Mouse (Mus musculus) limb, embryonic 10.5 days (tissue): ENCODE data around the gene Zfp593. TPM values are rescaled to one million over a fixed set of nuclear protein-coding genes. Genes with fewer than 3 reads are reported as not detected.

Experiments
- polyA plus RNA-seq: library from polyadenylated mRNA; unstranded; fragments of >200 nt; fragmentation: Nextera tagmentation; extraction: Ambion mirVana; gene quantifications from 2 replicates; pipeline ENCODE4 v1.2.1, GENCODE M21; 2016

Zfp593 gene
- polyA plus RNA-seq, 1 experiment from 2014 or later, result 19.0 TPM

Other genes starting within 250 kb of the Zfp593 start
- gene Dhdds, start 244.7 kb downstream of the Zfp593 start, polyA plus RNA-seq, result 41.8 and 41.9 TPM in 2 replicates
- 16.7 and 46.5 TPM in 2 replicates for gene Lin28a, start 226.8 kb downstream of the Zfp593 start, polyA plus RNA-seq
- gene Zfp683, start 191.8 kb downstream of the Zfp593 start, polyA plus RNA-seq, result not detected in 2 replicates
- 3.5 and 4.4 TPM in 2 replicates for gene Crybg2, start 184.8 kb downstream of the Zfp593 start, polyA plus RNA-seq
- gene Cd52, start 150.5 kb downstream of the Zfp593 start, polyA plus RNA-seq, result 2.4 and 3.9 TPM in 2 replicates
- gene Ubxn11, start 143.0 kb downstream of the Zfp593 start, polyA plus RNA-seq, result 5.1 and 6.5 TPM in 2 replicates
- gene Sh3bgrl3, start 116.8 kb downstream of the Zfp593 start, polyA plus RNA-seq, result 280 and 308 TPM in 2 replicates
- 27.1 and 29.1 TPM in 2 replicates for gene Cep85, start 58.5 kb downstream of the Zfp593 start, polyA plus RNA-seq
- gene Gm7534, start 42.6 kb downstream of the Zfp593 start, polyA plus RNA-seq, result not detected in 2 replicates
- not detected in 2 replicates for gene Catsper4, start 18.2 kb downstream of the Zfp593 start, polyA plus RNA-seq
- gene Cnksr1, start 7.2 kb downstream of the Zfp593 start, polyA plus RNA-seq, result 0.76 and 1.1 TPM in 2 replicates
- 0.60 and 0.79 TPM in 2 replicates for gene E130218I03Rik, start 1.9 kb downstream of the Zfp593 start, polyA plus RNA-seq
- gene Gm30191, start 1.3 kb upstream of the Zfp593 start, polyA plus RNA-seq, result not detected in 2 replicates
- 9.2 and 10.9 TPM in 2 replicates for gene Grrp1, start 8.5 kb upstream of the Zfp593 start, polyA plus RNA-seq
- 13.9 and 19.6 TPM in 2 replicates for gene Pdik1l, start 42.3 kb upstream of the Zfp593 start, polyA plus RNA-seq
- gene Trim63, start 69.5 kb upstream of the Zfp593 start, polyA plus RNA-seq, result 0.30 and 0.95 TPM in 2 replicates
- gene Slc30a2, start 97.6 kb upstream of the Zfp593 start, polyA plus RNA-seq, result not detected in 2 replicates
- gene Extl1, start 138.3 kb upstream of the Zfp593 start, polyA plus RNA-seq, result 0.44 and 0.75 TPM in 2 replicates
- 8.1 and 8.6 TPM in 2 replicates for gene Pafah2, start 150.7 kb upstream of the Zfp593 start, polyA plus RNA-seq
- gene Stmn1, start 222.7 kb upstream of the Zfp593 start, polyA plus RNA-seq, result 1,855 and 1,993 TPM in 2 replicates